Mouse (Mus musculus) naive thymus-derived CD4-positive, alpha-beta T cell, adult 5 months (primary cell): ENCODE data around the gene Trmt112. TPM values are rescaled to one million over a fixed set of nuclear protein-coding genes. Genes with fewer than 3 reads are reported as not detected.

Experiments used
- polyA plus RNA-seq: library from polyadenylated mRNA; unstranded; fragments of 100-300 nt; shearing (Covaris generic); gene quantifications from one replicate; pipeline ENCODE4 v1.2.1, GENCODE M21; 2017

The Trmt112 gene
- 163 TPM for polyA plus RNA-seq

DNA sequence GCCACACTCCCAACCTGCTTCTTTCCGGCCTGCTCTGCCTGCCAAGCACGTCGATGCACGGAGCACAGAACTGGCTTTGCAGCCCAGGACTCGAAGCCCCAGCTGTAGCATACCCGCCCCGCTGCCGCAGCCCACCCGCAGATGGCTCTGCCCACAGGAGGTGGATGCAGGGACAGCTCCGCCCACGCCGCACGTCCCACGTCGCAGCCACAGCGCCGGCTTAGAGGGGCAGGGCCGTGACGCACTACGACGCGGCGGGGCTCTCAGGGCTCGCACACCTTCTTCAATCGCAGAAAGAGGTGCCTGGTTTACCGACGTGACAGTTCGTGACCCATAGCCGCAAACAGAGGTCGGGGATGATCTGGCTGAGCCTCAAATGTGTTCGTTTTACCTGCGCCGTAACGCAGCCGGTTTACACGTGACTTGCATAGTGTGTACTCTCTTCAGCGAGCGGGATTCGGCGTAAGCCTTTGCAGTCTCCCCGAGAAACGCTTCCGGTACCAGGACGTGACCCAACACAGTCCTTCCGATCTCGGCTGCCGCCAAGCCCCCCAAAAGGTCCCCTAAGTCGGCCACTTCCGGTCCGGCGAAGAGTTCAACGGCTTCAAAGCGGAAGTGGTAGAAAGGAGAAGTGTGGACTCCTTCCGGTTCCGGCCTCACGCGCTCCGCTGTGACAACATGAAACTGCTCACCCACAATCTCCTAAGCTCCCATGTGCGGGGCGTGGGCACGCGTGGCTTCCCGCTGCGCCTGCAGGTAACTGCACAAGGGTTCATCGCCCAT lies at the start of gene Trmt112, which contains the start of gene Prdx5:
TSS of gene Trmt112 (plus strand) at position 192 of the 783 bp plus-strand sequence.
TSS of gene Prdx5 (minus strand) at position 600 of the 783 bp plus-strand sequence.

DNA sequence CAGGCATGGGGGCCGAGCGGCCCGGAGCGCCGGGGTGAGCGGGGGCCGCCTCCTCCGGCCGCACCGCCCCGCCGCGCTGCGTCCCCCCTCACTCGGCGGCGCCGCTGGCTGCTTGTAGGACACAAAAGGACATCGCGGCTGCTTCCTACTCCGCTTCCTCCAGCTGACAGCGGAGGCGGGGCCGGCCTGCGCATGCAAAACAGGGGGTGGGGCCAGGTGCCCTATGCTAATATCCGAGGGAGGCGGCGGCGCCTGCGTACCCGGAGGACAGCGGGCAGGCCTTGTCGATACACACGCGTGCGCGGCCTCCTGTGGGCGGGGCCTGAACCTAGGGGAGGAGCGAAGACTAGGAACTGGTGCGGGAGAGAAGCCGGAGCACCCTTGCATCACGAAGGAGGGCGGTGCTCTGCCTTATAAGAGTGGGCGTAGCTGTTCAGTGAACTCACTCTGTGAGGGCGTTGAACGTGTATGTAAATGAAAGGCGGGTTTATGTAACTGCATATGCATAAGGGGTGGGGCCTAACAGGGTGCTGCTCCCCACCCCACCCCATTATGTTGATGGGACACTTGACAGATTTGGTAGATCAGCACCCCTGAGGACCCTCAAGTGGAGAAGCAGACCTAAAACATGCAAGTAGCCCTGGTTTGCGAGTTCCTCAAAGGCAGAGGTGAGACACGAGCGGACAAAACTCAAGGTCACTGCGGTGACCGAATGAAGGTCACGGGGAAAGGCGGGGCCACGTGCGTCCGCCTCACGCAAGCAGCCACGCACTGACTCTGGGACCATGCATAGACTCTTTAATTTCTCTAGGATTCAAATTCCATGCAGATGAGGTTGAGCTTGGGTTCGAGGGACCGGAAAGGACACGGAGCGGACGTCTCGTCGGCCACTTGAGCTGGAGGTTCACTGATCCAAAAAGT lies 12.4 kb downstream of the Trmt112 start, which contains the start of gene Esrra:
TSS of gene Esrra (minus strand) at position 167 of the 921 bp plus-strand sequence.

DNA sequence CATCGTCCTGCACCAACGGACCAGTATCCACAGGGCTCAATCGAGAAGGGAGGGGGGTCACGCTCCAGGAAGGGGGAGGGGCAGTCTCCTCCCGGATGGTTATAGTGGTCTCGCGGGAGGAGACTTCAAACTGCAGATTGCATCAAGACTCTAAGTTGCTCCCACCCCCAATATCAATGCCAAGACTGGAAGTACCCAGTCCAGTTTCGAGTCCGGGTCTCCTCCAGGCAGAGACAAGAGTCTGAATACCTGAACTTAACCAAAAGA lies 15.7 kb downstream of the Trmt112 start, which contains the start of gene Catsperz:
TSS of gene Catsperz (minus strand) at position 74 of the 267 bp plus-strand sequence.

DNA sequence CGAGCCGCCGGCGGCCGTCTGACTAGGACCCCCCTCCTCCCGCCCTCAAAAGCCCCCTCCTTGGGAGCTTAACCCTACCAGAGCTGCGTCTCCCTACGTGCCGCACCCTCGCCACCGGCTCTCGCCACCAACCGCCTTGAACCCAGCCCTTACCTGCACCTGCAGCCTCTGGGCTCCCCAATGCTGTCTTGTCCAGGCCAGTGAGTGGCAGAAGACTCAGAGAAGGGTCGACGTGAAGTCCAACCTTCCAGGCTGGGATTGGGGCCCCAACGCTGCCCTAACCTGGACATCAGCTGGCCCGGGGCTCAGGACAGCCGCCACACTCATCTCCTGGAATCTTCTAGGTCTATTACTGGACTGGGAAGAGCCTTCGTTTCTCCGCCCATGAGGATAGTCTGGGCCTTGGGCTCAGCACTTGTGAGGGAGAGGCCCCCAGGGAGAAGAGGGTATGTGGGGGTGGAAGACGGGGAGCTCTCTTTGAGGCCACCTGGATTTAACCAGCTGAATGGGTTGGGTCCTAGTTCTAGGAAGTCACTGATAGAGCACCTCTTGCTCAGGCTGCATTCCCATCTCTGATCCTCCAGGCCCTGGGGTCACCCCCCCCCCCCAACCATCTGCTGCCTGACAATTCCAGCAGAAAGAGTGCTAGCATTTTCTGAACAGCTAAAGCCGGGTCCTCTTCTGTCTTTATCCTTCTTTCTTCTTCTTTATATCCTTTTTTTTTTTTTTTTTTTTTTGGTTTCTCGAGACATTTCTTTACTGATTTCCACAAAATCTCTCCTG lies 24.9 kb downstream of the Trmt112 start, which contains the start of gene Kcnk4:
TSS of gene Kcnk4 (minus strand) at position 321 of the 783 bp plus-strand sequence.

DNA sequence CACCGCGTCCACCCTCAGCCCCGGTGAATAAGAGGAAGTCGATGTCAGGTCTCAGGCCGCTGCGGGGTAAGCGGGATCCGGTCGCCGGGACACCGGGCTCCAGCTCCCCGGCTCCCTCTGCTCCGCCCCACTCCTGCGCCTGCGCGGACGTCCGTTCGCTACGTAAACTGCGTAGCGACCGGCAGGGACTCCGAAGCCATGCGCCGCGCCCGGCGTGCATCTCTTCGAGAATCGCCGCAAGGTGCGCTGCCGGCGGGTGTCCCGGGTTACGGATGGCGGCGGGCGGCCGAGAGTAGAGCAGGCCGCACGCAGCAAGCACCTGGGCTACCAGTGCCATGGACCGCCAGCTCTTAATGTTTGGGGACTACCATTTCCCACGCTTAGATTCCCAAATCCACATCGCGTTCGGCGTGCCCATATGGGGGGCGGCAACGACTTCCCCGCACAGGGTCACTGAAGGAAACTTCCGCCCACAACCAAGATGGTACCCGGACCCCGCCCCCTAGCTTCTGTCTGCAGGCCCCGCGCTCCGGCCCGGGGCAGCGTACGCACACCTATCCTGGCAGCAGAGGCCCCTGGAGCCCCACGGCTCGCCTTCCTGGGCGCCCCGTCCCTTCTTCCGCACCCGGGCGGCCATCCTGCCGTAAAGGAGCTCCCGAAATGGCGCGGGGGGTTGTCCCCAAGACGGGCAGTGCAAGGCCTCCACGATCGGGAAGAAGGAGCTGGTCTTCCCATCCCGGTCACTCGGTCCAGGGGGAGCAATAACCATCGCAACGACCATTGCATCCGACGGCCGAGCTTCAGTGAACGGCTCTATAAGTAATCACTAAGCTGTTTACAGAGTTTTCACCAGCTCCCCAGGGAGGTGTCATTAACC lies 32.1 kb downstream of the Trmt112 start, which contains the start of gene Bad:
TSS of gene Bad (plus strand) at position 490 of the 877 bp plus-strand sequence.

DNA sequence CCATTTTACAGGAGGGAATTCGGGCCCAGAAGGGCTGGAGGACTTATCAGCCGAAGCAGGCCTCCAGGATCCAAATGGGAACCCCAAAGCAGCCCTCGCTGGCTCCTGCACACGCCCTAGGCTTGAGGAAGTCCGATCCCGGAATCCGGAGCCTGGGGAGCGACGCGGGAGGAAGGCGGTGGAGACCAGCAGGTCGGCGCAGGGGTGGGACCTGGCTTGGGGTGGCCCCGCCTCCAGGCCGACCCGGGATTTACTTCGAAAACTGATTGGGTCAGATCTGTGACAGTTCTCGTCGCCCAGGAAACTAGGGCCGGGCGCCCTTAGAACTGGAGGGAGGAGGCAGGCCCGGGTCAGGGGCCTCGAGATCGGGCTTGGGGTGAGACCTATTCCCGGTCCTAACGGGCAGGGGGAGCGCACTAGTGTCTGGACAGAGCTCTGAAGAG lies 32.8 kb downstream of the Trmt112 start, which contains the start of gene Gpr137:
TSS of gene Gpr137 (minus strand) at position 232 of the 443 bp plus-strand sequence.

Other genes starting within 250 kb of the Trmt112 start
- 27.2 TPM for gene Rps6ka4, start 69.1 kb upstream of the Trmt112 start, polyA plus RNA-seq
- 50.5 TPM for gene Ccdc88b, start 51.5 kb upstream of the Trmt112 start, polyA plus RNA-seq
- gene Prdx5, start 408 bp downstream of the Trmt112 start, polyA plus RNA-seq, result 141 TPM
- gene Esrra, start 12.1 kb downstream of the Trmt112 start, polyA plus RNA-seq, result 16.7 TPM
- not detected for gene Catsperz, start 15.7 kb downstream of the Trmt112 start, polyA plus RNA-seq
- not detected for gene Kcnk4, start 24.8 kb downstream of the Trmt112 start, polyA plus RNA-seq
- 11.2 TPM for gene Bad, start 32.2 kb downstream of the Trmt112 start, polyA plus RNA-seq
- 6.3 TPM for gene Gpr137, start 32.8 kb downstream of the Trmt112 start, polyA plus RNA-seq
- 131 TPM for gene Ppp1r14b, start 65.3 kb downstream of the Trmt112 start, polyA plus RNA-seq
- 8.5 TPM for gene Plcb3, start 66.8 kb downstream of the Trmt112 start, polyA plus RNA-seq
- 18.6 TPM for gene Fkbp2, start 70.8 kb downstream of the Trmt112 start, polyA plus RNA-seq
- 6.1 TPM for gene Vegfb, start 78.0 kb downstream of the Trmt112 start, polyA plus RNA-seq
- gene Dnajc4, start 82.9 kb downstream of the Trmt112 start, polyA plus RNA-seq, result 36.2 TPM
- 4.6 TPM for gene Nudt22, start 86.4 kb downstream of the Trmt112 start, polyA plus RNA-seq
- gene Trpt1, start 86.4 kb downstream of the Trmt112 start, polyA plus RNA-seq, result 4.1 TPM
- 241 TPM for gene Fermt3, start 109.8 kb downstream of the Trmt112 start, polyA plus RNA-seq
- gene Stip1, start 130.3 kb downstream of the Trmt112 start, polyA plus RNA-seq, result 197 TPM
- 34.3 TPM for gene Macrod1, start 147.1 kb downstream of the Trmt112 start, polyA plus RNA-seq
- gene Flrt1, start 196.0 kb downstream of the Trmt112 start, polyA plus RNA-seq, result not detected